Mouse (Mus musculus): ENCODE results near the gene Pnck. TPM values are rescaled to one million over a fixed set of nuclear protein-coding genes. Genes with fewer than 3 reads are reported as not detected.

The Pnck gene
- polyA plus RNA-seq (2012; ENCODE audit: low replicate concordance): 0.21 and 0.50 TPM in 2 replicates

DNA sequence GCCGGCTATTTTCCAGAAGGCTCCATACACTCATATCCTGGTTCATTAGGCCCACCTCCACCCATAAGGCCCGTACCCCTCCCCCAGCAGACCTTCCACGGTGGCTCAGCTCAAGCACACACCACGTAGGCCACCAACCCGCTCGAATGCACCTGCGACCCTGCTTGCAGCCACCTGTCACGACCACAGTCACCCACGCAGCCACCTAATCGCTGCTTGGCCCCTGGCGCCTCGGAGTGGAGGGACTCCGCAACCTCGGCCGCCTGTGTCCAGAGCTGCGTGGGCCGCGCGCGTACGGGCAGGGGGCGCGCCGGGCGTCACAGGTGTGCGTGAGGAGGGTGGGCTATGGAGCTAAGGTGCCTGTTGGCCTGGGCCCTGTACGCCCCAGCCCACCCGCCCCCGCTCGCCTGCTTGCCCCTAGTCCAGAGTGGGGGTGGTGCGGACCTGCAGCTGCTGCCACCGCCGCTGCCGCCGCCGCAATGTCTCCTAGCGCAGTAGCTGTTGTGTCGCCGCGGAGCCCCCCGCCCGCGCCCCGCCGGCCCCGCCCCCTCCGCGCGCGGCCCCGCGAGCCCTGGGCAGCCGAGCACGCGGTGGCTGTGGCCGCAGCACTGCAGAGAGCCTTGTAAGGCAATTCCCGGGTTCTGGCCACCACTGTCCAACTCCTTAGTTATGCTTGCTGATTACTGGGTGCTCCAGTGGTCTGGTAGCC lies at the start of gene Pnck:
Gene Pnck (minus strand): TSS at position 543 of the 709 bp plus-strand sequence.

DNA sequence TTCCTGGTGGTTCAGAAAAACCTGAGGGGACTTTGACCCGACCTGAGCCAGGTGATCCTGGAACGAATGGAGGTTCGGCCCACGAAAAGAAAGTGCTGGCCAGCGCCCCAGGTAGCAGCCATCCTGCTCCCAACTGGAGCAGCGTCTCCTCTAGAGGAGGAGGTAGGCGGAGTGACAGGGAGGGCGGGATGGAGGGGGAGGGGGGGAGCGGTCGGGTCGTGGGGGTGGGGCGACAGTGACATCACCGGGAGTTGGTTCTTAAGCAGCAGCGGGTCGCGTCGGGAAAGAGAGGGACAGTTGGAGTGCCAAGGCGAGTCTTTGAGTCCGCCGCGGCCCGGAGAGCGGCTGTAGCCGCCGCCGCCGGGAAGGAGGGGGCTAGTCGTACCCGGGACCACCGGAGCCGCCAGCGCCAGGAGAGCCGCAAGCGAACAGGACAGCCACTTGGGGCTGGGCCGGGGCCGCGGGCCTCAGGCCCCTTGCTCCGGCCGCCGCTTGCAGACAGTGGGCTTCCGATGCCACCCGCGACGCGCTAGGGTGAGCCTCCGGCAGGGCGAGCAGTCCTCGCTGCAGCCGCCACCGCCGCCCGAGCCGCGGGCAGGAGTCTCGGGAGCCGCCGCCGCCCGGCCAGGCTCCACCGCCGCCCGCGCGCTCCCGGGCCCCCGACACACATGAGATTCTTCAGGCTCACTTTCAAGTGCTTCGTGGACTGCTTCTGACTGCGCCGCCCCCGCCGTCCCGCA lies 13.1 kb upstream of the Pnck start, which contains the start of gene Slc6a8:
Gene Slc6a8 (plus strand): TSS at position 272 of the 740 bp plus-strand sequence.

DNA sequence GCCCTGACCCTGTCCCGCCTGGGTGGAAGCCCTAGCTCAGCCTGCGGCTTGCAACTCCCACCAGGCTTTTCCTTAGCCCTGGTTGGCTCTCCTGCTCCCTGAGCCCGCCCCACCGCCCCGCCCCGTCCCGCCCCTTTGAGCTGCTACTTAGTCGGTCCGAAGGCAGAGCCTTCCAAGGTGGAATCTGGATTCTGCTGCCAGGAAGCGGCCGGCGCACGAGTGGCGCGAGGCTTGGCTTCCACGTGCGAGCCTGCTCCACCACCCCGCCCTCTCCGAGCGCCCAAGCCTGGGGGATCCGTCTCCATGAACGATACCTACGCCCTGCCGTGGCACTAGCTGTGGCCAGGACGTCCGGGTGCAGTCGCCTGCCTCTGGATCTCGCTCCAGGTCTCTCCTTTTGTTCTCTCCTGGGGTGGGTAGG lies 20.7 kb downstream of the Pnck start, which contains the start of gene Dusp9:
Gene Dusp9 (plus strand): TSS at position 165 of the 421 bp plus-strand sequence.

Other genes starting within 250 kb of the Pnck start
- 0.05 TPM in 1 of 2 replicates, not detected in the other for gene Zfp92, start 249.0 kb downstream of the Pnck start, polyA plus RNA-seq (2012; ENCODE audit: low replicate concordance)
- not detected in 2 replicates for gene Trex2, start 224.8 kb downstream of the Pnck start, polyA plus RNA-seq (2012; ENCODE audit: low replicate concordance)
- gene Haus7, start 201.1 kb downstream of the Pnck start, polyA plus RNA-seq (2012; ENCODE audit: low replicate concordance): 1.0 and 2.9 TPM in 2 replicates
- 0.98 and 20.4 TPM in 2 replicates for gene Bgn, start 176.5 kb downstream of the Pnck start, polyA plus RNA-seq (2012; ENCODE audit: low replicate concordance)
- gene Atp2b3, start 157.0 kb downstream of the Pnck start, polyA plus RNA-seq (2012; ENCODE audit: low replicate concordance): not detected in 2 replicates
- 0.32 and 0.43 TPM in 2 replicates for gene Dusp9, start 20.7 kb downstream of the Pnck start, polyA plus RNA-seq (2012; ENCODE audit: low replicate concordance)
- gene Slc6a8, start 13.0 kb upstream of the Pnck start, polyA plus RNA-seq (2012; ENCODE audit: low replicate concordance): 0.57 and 0.89 TPM in 2 replicates
- gene Bcap31, start 56.1 kb upstream of the Pnck start, polyA plus RNA-seq (2012; ENCODE audit: low replicate concordance): 5.8 and 8.4 TPM in 2 replicates
- gene Abcd1, start 56.5 kb upstream of the Pnck start, polyA plus RNA-seq (2012; ENCODE audit: low replicate concordance): 10.7 and 18.0 TPM in 2 replicates
- 0.75 and 0.76 TPM in 2 replicates for gene Plxnb3, start 97.0 kb upstream of the Pnck start, polyA plus RNA-seq (2012; ENCODE audit: low replicate concordance)
- gene Srpk3, start 114.3 kb upstream of the Pnck start, polyA plus RNA-seq (2012; ENCODE audit: low replicate concordance): 3.0 and 9.8 TPM in 2 replicates
- gene Idh3g, start 126.8 kb upstream of the Pnck start, polyA plus RNA-seq (2012; ENCODE audit: low replicate concordance): 21.6 and 28.2 TPM in 2 replicates
- gene Ssr4, start 126.9 kb upstream of the Pnck start, polyA plus RNA-seq (2012; ENCODE audit: low replicate concordance): 13.6 and 32.8 TPM in 2 replicates
- gene Pdzd4, start 164.9 kb upstream of the Pnck start, polyA plus RNA-seq (2012; ENCODE audit: low replicate concordance): 0.80 and 1.3 TPM in 2 replicates
- 0.46 TPM in 1 of 2 replicates, not detected in the other for gene Avpr2, start 232.0 kb upstream of the Pnck start, polyA plus RNA-seq (2012; ENCODE audit: low replicate concordance)
- gene L1cam, start 236.0 kb upstream of the Pnck start, polyA plus RNA-seq (2012; ENCODE audit: low replicate concordance): 0.76 and 0.90 TPM in 2 replicates

Measured in leukemia stem cell, adult 10-12 weeks (primary cell).